Mouse (Mus musculus) c-Kit-negative CD71-positive TER-119-positive erythroid progenitor cells, embryonic 14.5 days (primary cell): ENCODE measurements around the gene Ccdc113.
"Not testable (repeated sequence)": the region's sequence is repeated elsewhere in the genome, so short reads cannot be mapped to it uniquely, and the experiment has no call there.

Source experiments
- DNase-seq: peaks from one replicate; pipeline ENCODE4 v3.0.0-alpha.2; 2013; ENCODE audit warnings: low read depth, low spot score

Gene Ccdc113

GRCm38 (mm10) chr8:95602168-95602567 lies 68.3 kb downstream of the Ccdc113 start:
- no peak for DNase-seq

DNA sequence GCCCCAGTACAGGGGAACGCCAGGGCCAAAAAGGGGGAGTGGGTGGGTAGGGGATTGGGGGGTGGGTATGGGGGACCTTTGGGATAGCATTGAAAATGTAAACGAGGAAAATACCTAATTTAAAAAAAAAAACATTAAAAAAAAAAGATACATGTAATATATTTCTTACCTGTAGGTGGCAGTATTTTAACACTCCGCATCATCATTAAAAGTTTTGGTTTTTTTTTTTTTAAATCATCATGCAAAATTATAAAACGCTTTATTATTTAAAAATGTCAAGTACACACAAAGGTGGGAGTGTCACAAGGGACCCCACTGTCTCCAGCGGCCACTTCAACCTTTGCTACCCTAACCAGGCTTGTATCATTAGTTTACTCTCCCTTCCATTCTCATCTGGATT lies 72.6 kb downstream of the Ccdc113 start:
- DNase-seq = not testable (repeated sequence)

DNA sequence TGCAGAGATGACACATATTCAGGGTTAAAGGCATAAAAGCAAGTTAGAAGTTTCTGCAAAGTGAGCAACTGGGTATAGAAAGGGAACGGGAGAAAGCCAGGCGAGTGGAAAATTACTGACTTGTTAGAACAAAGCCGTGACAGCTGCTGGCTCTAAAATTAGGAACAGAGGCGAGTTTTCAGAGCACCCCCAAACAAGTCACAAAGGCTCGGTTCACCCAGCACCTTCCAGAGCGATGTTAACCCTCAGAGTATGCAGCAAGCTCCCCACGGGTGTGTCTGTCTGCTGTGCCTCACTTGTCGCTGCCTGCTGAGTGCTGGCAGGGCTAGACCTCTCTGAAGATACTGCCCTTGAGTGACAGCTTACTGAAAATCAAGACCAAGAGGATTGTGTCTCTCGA lies 73.3 kb downstream of the Ccdc113 start:
- DNase-seq = no peak
